Comparison of ENCODE assay signal across 14 mouse cellular contexts in the genomic region with DNA sequence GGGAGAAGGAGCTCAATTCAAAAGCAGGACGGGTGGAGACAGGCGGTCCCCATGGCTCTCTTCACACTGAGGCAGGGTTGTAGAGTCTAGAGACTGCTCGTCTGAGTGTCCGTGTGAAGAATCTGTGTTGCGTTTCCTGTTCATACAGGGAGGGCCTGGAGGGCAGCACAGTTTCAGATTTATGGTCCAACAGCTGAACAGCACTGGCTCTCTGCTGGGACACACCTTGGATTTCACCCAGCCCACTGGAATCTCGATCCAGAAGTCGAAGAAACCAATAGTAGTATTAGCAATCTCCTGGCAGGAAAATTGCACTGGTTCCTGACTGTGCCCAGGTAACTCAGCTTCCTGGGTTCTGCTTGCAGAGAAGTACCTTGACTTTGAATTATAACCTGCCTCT.
DNase-seq lines count a peak whose midpoint lies in the region; ATAC-seq and TF ChIP-seq lines count a peak whose summit lies in the region.
"Had no signal": no experiment of that assay in that cellular context is flagged by ENCODE, and none has a peak within 500 bp of the region (broad histone marks: within the 10 kb centered on the region; RNA-seq: fewer than 3 reads in every experiment).

No protein-coding gene starts in this region.

- H3K36me3 ChIP-seq in heart, postnatal 0 days (replicated peaks; ENCODE audit: control insufficient read depth, insufficient read depth, low read length), result no peaks in the 10 kb centered on the region
- H3K36me3 ChIP-seq in embryonic facial prominence, embryonic 12.5 days, result no peaks in the 10 kb centered on the region
- H3K36me3 ChIP-seq in embryonic facial prominence, embryonic 15.5 days, result no peaks in the 10 kb centered on the region
- H3K36me3 ChIP-seq in limb, embryonic 15.5 days, result no peaks in the 10 kb centered on the region
- H3K36me3 ChIP-seq: midbrain, embryonic 12.5 days had no signal

- 76% methylated on average over 7 of the region's 7 CpGs for WGBS in heart, postnatal 0 days
- 74% methylated on average over 7 of the region's 7 CpGs for WGBS in embryonic facial prominence, embryonic 12.5 days
- WGBS in embryonic facial prominence, embryonic 15.5 days, result 60% methylated on average over 7 of the region's 7 CpGs
- 36% methylated on average over 7 of the region's 7 CpGs for WGBS in limb, embryonic 15.5 days

- TF ChIP-seq CTCF in heart, postnatal 0 days (IDR thresholded peaks at IDR 0.05; ENCODE audit: low read depth), result no peak

- no peak for DNase-seq in heart, postnatal 0 days (ENCODE audit: low spot score)
- DNase-seq in heart, adult 9 months (ENCODE audit: low spot score in 2 of 2), result no peak
- DNase-seq in cerebellum, postnatal 10 days, result no peak
- DNase-seq in thymus, postnatal 4 days, result no peak
- DNase-seq: cerebellum, adult 11 months; right cerebral cortex, postnatal 14 days; thymus, postnatal 14 days had no signal

- no peaks in the 10 kb centered on the region for H3K9me3 ChIP-seq in heart, postnatal 0 days (replicated peaks; ENCODE audit: control insufficient read depth, low read length)
- H3K9me3 ChIP-seq in embryonic facial prominence, embryonic 12.5 days, result no peaks in the 10 kb centered on the region
- no peaks in the 10 kb centered on the region for H3K9me3 ChIP-seq in embryonic facial prominence, embryonic 15.5 days (replicated peaks)
- H3K9me3 ChIP-seq in limb, embryonic 15.5 days, result no peaks in the 10 kb centered on the region
- H3K9me3 ChIP-seq: midbrain, embryonic 12.5 days had no signal

- H3K9ac ChIP-seq in heart, postnatal 0 days (replicated peaks; ENCODE audit: low read depth, low read length), result no peak overlapping the region
- H3K9ac ChIP-seq in embryonic facial prominence, embryonic 12.5 days, result no peak overlapping the region
- H3K9ac ChIP-seq in embryonic facial prominence, embryonic 15.5 days, result no peak overlapping the region
- no peak overlapping the region for H3K9ac ChIP-seq in limb, embryonic 15.5 days
- H3K9ac ChIP-seq: hindbrain, embryonic 14.5 days; liver, embryonic 14.5 days; midbrain, embryonic 12.5 days had no signal

- H3K27me3 ChIP-seq in heart, postnatal 0 days (ENCODE audit: control insufficient read depth, insufficient read depth, low read length), result no peaks in the 10 kb centered on the region
- H3K27me3 ChIP-seq in embryonic facial prominence, embryonic 12.5 days, result no peaks in the 10 kb centered on the region
- no peaks in the 10 kb centered on the region for H3K27me3 ChIP-seq in embryonic facial prominence, embryonic 15.5 days
- H3K27me3 ChIP-seq in limb, embryonic 15.5 days, result no peaks in the 10 kb centered on the region
- H3K27me3 ChIP-seq: midbrain, embryonic 12.5 days; Patski had no signal

- TF ChIP-seq EP300 in heart, postnatal 0 days (IDR thresholded peaks at IDR 0.05; ENCODE audit: low read depth), result no peak

- ATAC-seq in heart, postnatal 0 days (ENCODE audit: insufficient read depth, low read depth), result no peak
- no peak for ATAC-seq in embryonic facial prominence, embryonic 12.5 days (ENCODE audit: insufficient number of reproducible peaks, insufficient read depth, low FRiP score, low TSS enrichment)
- ATAC-seq in embryonic facial prominence, embryonic 15.5 days (ENCODE audit: insufficient number of reproducible peaks, low FRiP score, low TSS enrichment, low read depth), result no peak
- ATAC-seq in limb, embryonic 15.5 days (ENCODE audit: insufficient number of reproducible peaks, low FRiP score, low TSS enrichment, low read depth), result no peak
- ATAC-seq: Patski had no signal

- peaks cover 35% of the 10 kb centered on the region for H3K4me1 ChIP-seq in heart, postnatal 0 days (ENCODE audit: control insufficient read depth, insufficient read depth)
- H3K4me1 ChIP-seq in embryonic facial prominence, embryonic 12.5 days, result peaks cover 37% of the 10 kb centered on the region
- peaks cover 37% of the 10 kb centered on the region for H3K4me1 ChIP-seq in embryonic facial prominence, embryonic 15.5 days
- H3K4me1 ChIP-seq in limb, embryonic 15.5 days, result peaks cover 38% of the 10 kb centered on the region

- H3K4me3 ChIP-seq in heart, postnatal 0 days (ENCODE audit: low read depth, low read length), result no peak overlapping the region
- no peak overlapping the region for H3K4me3 ChIP-seq in embryonic facial prominence, embryonic 12.5 days
- H3K4me3 ChIP-seq in embryonic facial prominence, embryonic 15.5 days (replicated peaks), result no peak overlapping the region
- H3K4me3 ChIP-seq in limb, embryonic 15.5 days, result no peak overlapping the region
- H3K4me3 ChIP-seq: midbrain, embryonic 12.5 days had no signal

- H3K4me2 ChIP-seq in heart, postnatal 0 days (ENCODE audit: low read depth, low read length), result no peak overlapping the region
- H3K4me2 ChIP-seq in embryonic facial prominence, embryonic 12.5 days (replicated peaks), result no peak overlapping the region
- no peak overlapping the region for H3K4me2 ChIP-seq in embryonic facial prominence, embryonic 15.5 days (replicated peaks)
- H3K4me2 ChIP-seq in limb, embryonic 15.5 days, result no peak overlapping the region
- H3K4me2 ChIP-seq: hindbrain, embryonic 14.5 days; midbrain, embryonic 12.5 days had no signal

- H3K27ac ChIP-seq in heart, postnatal 0 days (ENCODE audit: low read depth), result peak overlapping the region; percentile 90; the same call in 1 of the 2 replicates
- H3K27ac ChIP-seq in embryonic facial prominence, embryonic 12.5 days, result peak overlapping the region; percentile 65
- H3K27ac ChIP-seq in embryonic facial prominence, embryonic 15.5 days (replicated peaks), result peak overlapping the region; percentile 60; the same call in 1 of the 2 replicates
- H3K27ac ChIP-seq in limb, embryonic 15.5 days, result peak overlapping the region; percentile 12; the same call in 1 of the 2 replicates
- H3K27ac ChIP-seq: hindbrain, embryonic 14.5 days; liver, embryonic 14.5 days; midbrain, embryonic 12.5 days had no signal

Comparison
In these comparisons a context has a peak if more than half of its experiments do, and no peak if none do; other contexts are left out.
1. H3K27ac ChIP-seq: peak in every context shown above with its lines; median percentile 90 in heart, postnatal 0 days; 65 in embryonic facial prominence, embryonic 12.5 days; 60 in embryonic facial prominence, embryonic 15.5 days; 12 in limb, embryonic 15.5 days.